Mouse (Mus musculus) forebrain, embryonic 12.5 days (tissue): ENCODE data around the gene Mrps10. TPM values are rescaled to one million over a fixed set of nuclear protein-coding genes. Genes with fewer than 3 reads are reported as not detected.
"Not testable (repeated sequence)": the region's sequence is repeated elsewhere in the genome, so short reads cannot be mapped to it uniquely, and the experiment has no call there.

Source experiments
- ATAC-seq: fragments of 200-750 bp; cut with Nextera tagmentation; 2 replicates; pipeline ENCODE4 v1.8.0; 2017; ENCODE audit warnings: moderate TSS enrichment; ENCODE audit not compliant: low FRiP score
- H3K27ac ChIP-seq: fragments of 300-500 bp; sonication (generic); 2 replicates; pipeline ENCODE4 v1.5.1; 2016; ENCODE audit warnings: mild to moderate bottlenecking
- H3K27me3 ChIP-seq: fragments of 300-500 bp; sonication (generic); 2 replicates; pipeline ENCODE4 v1.6.1; 2016; ENCODE audit warnings: mild to moderate bottlenecking
- H3K36me3 ChIP-seq: fragments of 300-500 bp; sonication (generic); replicated peaks from 2 replicates; pipeline ENCODE4 v1.6.1; 2016; ENCODE audit warnings: mild to moderate bottlenecking
- H3K4me1 ChIP-seq: fragments of 300-500 bp; sonication (generic); 2 replicates; pipeline ENCODE4 v1.6.1; 2016
- H3K4me2 ChIP-seq: fragments of 300-500 bp; sonication (generic); 2 replicates; pipeline ENCODE4 v1.6.1; 2016; ENCODE audit warnings: mild to moderate bottlenecking, moderate library complexity
- H3K4me3 ChIP-seq: fragments of 300-500 bp; sonication (generic); replicated peaks from 2 replicates; pipeline ENCODE4 v1.5.1; 2016; ENCODE audit warnings: mild to moderate bottlenecking
- H3K9ac ChIP-seq: fragments of 300-500 bp; sonication (generic); 2 replicates; pipeline ENCODE4 v1.6.1; 2016; ENCODE audit warnings: mild to moderate bottlenecking
- H3K9me3 ChIP-seq: fragments of 300-500 bp; sonication (generic); 2 replicates; pipeline ENCODE4 v1.6.1; 2016
- WGBS: fragments of 180-500 bp; shearing (Covaris S2); methylation state at CpG from one replicate; pipeline ENCODE4 v1.1.7; 2016; 5-methylcytosine and 5-hydroxymethylcytosine counted together
- polyA plus RNA-seq: library from polyadenylated mRNA; unstranded; fragments of >200 nt; fragmentation: Nextera tagmentation; extraction: Ambion mirVana; gene quantifications from 2 replicates; pipeline ENCODE4 v1.2.1, GENCODE M21; 2016

Gene Mrps10
- polyA plus RNA-seq, 1 experiment from 2014 or later = 71.3 TPM

DNA sequence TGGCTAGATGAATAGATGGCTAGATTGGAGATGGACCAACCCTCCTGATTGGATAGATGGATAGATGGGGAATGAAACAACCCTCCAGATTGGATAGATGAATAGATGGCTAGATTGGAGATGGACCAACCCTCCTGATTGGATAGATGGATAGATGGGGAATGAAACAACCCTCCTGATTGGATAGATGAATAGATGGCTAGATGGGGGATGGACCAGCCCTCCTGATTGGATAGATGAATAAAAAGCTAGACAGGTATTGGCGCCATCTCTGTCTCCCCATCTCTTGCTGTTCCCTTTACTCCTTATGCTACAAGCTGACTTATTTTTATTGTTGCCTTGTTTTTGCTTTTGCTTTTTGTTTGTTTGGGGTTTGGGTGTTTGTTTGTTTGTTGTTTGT, 53.9 kb downstream of the Mrps10 start:
- 91% methylated on average over 1 of the region's 1 CpGs for WGBS

DNA sequence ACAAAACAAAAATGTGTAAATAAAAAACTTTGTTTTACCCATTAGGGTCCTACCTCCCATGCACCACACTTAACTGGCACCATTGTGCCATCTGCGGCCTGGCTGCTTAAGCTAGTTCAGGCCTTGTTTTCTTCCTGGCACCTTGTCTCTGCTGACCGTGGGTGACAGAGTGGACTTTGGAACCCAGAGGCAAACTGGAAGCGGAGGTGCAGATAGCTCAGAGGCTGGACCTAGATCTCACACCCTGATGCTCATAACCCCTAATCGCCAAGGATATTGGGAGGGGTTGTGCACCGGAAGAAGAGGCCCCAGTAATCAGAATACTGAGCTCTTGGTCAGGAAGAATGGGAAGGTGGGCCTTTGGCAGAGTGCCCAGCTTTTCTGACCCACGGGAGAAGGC, 55.5 kb downstream of the Mrps10 start:
- H3K27me3 ChIP-seq = 0 out of 2 replicates have a peak, but pooled peaks cover 6% of the 10 kb centered on the region
- ATAC-seq = no peak

More for the DNA sequence above, 53.9 kb downstream of the Mrps10 start:
- H3K4me2 ChIP-seq, H3K4me1 ChIP-seq, H3K9ac ChIP-seq, H3K27ac ChIP-seq, H3K27me3 ChIP-seq, H3K4me3 ChIP-seq, H3K9me3 ChIP-seq, ATAC-seq, H3K36me3 ChIP-seq: not testable (repeated sequence)

DNA sequence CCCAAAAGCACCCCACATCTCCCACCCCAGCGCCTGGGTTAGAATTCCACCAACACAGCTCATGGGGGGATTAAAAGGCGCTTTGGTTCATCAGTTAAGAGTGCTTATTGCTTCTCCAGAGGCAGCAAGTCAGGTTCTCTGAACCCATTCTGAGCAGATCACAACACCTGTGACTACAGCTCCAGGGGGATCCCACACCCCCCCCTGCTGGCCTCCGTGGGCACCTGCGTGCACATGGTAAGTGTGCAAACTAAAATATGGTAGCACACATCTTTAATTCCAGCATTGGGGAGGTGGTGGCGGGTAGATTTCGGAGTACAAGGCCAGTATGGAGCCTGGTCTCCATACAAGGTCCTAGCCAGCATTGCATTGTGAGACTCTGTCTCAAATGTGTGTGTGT, 58.6 kb downstream of the Mrps10 start:
- no peak overlapping the region for H3K9ac ChIP-seq
- ATAC-seq = no peak
- peaks cover 22% of the 10 kb centered on the region; the same call in 1 of the 2 replicates for H3K27me3 ChIP-seq
- WGBS = 67% methylated on average over 6 of the region's 6 CpGs
- H3K9me3 ChIP-seq = no peaks in the 10 kb centered on the region
- H3K4me1 ChIP-seq = peaks cover 10% of the 10 kb centered on the region
- no peak overlapping the region for H3K4me3 ChIP-seq
- no peak overlapping the region for H3K4me2 ChIP-seq
- H3K27ac ChIP-seq = no peak overlapping the region
- H3K36me3 ChIP-seq = no peaks in the 10 kb centered on the region

More for the DNA sequence above, 55.5 kb downstream of the Mrps10 start:
- Histone ChIP-seq H3K4me3 (no peak overlapping the region), H3K4me1 (peaks cover 10% of the 10 kb centered on the region), H3K27ac (no peak overlapping the region), H3K4me2 (no peak overlapping the region), H3K36me3 (no peaks in the 10 kb centered on the region), H3K9me3 (no peaks in the 10 kb centered on the region), H3K9ac (no peak overlapping the region)
- WGBS = 81% methylated on average over 6 of the region's 6 CpGs

DNA sequence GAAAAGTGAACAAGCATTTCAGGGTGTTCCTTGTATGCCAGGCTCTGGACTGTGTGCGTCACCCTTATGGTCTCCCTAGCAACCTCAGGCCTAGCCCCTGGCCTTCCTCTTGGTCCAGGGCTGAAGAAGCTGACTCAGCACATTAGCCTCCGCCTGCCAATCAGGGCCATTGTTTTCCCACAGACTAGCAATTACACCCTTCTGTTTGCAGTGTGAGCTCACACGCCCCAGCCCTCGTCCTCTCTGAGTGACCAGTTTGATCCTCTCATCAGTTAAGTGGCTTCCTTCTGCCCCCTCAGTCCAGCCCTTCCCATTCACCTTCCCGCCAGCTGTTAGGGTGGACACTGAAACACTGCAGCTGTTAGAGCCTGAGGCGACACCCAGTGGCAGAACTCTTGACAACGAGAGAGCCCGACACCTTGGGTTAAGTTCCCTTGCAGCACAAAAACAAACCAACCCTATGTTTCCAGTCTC, 60.2 kb downstream of the Mrps10 start:
- H3K4me2 ChIP-seq = peak overlapping the region; percentile 24
- ATAC-seq = peak; percentile 67; the same call in 1 of the 2 replicates
- no peak overlapping the region; the same call in 1 of the 2 replicates for H3K4me3 ChIP-seq
- H3K27me3 ChIP-seq = peaks cover 28% of the 10 kb centered on the region; the same call in 1 of the 2 replicates
- no peaks in the 10 kb centered on the region for H3K36me3 ChIP-seq
- H3K9me3 ChIP-seq = no peaks in the 10 kb centered on the region
- H3K4me1 ChIP-seq = peaks cover 10% of the 10 kb centered on the region
- H3K27ac ChIP-seq = 0 out of 2 replicates have a peak overlapping the region, but pooled peaks have one; percentile 19
- no peak overlapping the region for H3K9ac ChIP-seq
- WGBS = 6% methylated on average over 8 of the region's 8 CpGs

DNA sequence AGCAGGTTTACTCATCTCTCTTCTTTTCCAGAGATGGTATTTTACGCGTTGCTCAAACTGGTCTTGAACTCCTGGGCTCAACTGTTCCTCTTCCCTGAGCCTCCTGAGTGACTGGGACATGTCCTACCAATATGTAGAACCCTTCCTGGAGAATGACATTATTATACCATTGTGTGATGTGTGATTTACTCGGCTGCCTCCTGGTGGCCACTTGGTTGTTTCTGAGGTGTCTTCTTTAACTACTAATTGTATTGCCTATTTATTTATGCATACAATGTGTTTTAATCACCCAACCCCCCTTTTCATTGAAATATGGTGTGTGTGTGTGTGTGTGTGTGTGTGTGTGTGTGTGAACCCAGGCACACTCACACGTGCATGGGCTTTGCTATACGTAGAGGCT, 62.1 kb downstream of the Mrps10 start:
- no peak overlapping the region for H3K4me2 ChIP-seq
- no peak overlapping the region for H3K27ac ChIP-seq
- no peak for ATAC-seq
- H3K9ac ChIP-seq = no peak overlapping the region
- H3K27me3 ChIP-seq = peaks cover 38% of the 10 kb centered on the region
- H3K36me3 ChIP-seq = no peaks in the 10 kb centered on the region
- H3K4me1 ChIP-seq = peaks cover 10% of the 10 kb centered on the region
- WGBS = 61% methylated on average over 5 of the region's 5 CpGs
- H3K9me3 ChIP-seq = no peaks in the 10 kb centered on the region
- no peak overlapping the region for H3K4me3 ChIP-seq

Other genes starting within 250 kb of the Mrps10 start
- gene Guca1b, start 16.5 kb downstream of the Mrps10 start, polyA plus RNA-seq = 0.46 and 0.68 TPM in 2 replicates
- gene Guca1a, start 31.7 kb downstream of the Mrps10 start, polyA plus RNA-seq = 0.23 and 0.60 TPM in 2 replicates
- gene AI661453, start 67.7 kb downstream of the Mrps10 start, polyA plus RNA-seq = 0.13 and 0.19 TPM in 2 replicates
- gene 1700001C19Rik, start 68.5 kb downstream of the Mrps10 start, polyA plus RNA-seq = 0.19 and 0.31 TPM in 2 replicates
- 31.1 and 32.9 TPM in 2 replicates for gene Taf8, start 133.4 kb downstream of the Mrps10 start, polyA plus RNA-seq
- gene Ccnd3, start 136.2 kb downstream of the Mrps10 start, polyA plus RNA-seq = 124 and 137 TPM in 2 replicates
- 32.7 and 33.7 TPM in 2 replicates for gene Bysl, start 242.6 kb downstream of the Mrps10 start, polyA plus RNA-seq
- 38.5 and 41.5 TPM in 2 replicates for gene Med20, start 242.7 kb downstream of the Mrps10 start, polyA plus RNA-seq
- gene Gm20517, start 242.7 kb downstream of the Mrps10 start, polyA plus RNA-seq = 1.6 and 2.7 TPM in 2 replicates